Mouse (Mus musculus) gastrocnemius, postnatal 14 days (tissue): ENCODE measurements around the gene Eif4g1. TPM values are rescaled to one million over a fixed set of nuclear protein-coding genes. Genes with fewer than 3 reads are reported as not detected.

Experiments
- DNase-seq: peaks from one replicate; pipeline ENCODE4 v3.0.0; 2021; ENCODE audit warnings: mixed read lengths
- intact Hi-C: fragments of 180-260 bp; cut with DNase I; formaldehyde crosslinking; loops from one replicate; pipeline ENCODE4 v1.15.1; 2025; ENCODE audit warnings: low total_unique reads
- total RNA-seq, 2 experiments: library from RNA; stranded (reverse); gene quantifications; 2 replicates each; pipeline ENCODE4 v1.2.3; 2021

The Eif4g1 gene
- total RNA-seq, 2 experiments from 2014 or later = 303 to 309 TPM

- intact Hi-C loops = no loop called here
- no peak for DNase-seq
Measured at GRCm38 (mm10) chr16:20701729-20702521, 33.8 kb downstream of the Eif4g1 start.

- DNase-seq = peak; percentile 69
- intact Hi-C loops = no loop called here
Measured at GRCm38 (mm10) chr16:20702522-20702893, 34.4 kb downstream of the Eif4g1 start.

GRCm38 (mm10) chr16:20703071-20703470, 35.0 kb downstream of the Eif4g1 start:
- no peak for DNase-seq
- intact Hi-C loops = no loop called here

DNA sequence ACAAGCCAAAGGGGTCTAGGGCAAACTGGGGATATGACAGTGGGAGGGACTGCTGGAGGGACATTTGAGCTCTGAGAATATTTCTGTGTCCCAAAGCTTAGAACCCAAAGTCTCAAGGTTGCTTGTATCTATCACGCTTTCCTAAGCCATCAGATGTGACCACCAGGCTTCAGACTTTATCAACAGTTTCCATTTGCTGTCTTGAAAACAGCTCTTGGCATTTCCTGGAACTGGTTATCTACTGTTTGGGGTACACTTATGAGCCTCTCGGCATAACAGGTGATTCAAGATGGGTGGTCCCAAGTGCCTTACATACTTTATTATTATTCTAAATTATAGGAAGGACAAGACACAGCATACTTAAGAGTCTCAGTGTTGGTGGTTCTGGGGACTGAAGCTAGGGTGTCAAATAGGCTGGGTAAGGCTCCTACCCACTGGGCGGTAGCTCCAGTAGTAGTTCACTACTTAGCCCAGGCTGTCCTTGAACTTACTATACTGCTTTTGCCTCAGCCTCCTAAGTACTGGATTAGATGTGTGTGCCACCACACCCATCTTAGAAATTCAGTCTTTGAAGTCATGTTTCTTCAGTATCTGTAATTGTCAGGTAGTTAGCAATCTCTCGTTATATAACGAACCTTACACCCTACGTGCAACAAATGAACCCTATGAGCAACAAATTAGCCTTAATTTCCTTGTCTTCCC, 35.7 kb downstream of the Eif4g1 start:
- intact Hi-C loops = no loop called here
- DNase-seq = no peak

- intact Hi-C loops = loop anchor here (5.0 kb wide), 1 partner anchor 57 kb away; no protein-coding TSS in a partner anchor
- DNase-seq = no peak
Measured at GRCm38 (mm10) chr16:20705786-20706185, 37.7 kb downstream of the Eif4g1 start.

GRCm38 (mm10) chr16:20706407-20707055, 38.4 kb downstream of the Eif4g1 start:
- no peak for DNase-seq
- intact Hi-C loops = loop anchor here (5.0 kb wide), 1 partner anchor 56 kb away; no protein-coding TSS in a partner anchor

DNA sequence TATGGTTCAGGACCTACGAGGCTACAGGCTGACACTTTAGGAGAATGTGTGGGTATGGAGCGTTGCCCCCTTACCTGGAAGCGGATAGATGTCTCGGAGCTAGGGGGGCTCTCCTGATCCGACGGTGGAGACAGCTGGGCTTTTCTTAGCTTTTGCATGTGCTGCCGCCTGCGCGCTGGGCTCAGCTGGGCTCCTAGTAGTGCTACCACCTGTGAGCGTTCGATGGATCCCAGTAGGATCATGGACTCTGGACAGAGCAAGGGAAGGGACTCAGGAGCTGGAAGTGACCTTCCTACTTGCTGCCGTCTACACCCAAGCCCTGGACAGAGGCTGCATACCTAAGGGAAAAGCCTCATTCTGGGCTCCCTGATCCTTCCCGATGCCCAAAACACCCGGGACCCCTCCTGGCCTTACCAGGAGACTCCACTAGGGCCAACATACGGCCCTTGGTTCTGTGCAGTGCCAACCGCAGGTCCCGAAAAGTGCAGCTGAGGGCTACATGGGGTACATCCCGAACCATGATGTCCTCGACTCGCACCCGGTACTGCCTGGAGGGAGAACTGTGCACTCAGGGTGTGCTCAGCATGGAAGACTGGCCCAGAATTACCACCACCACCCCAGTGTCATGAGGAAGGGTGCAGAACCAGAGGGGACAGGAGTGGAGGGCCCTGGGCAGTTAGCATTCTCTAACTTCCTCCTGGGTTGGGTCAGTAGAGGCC, 40.3 kb downstream of the Eif4g1 start:
- DNase-seq = no peak
- intact Hi-C loops = loop anchor here (5.0 kb wide), 1 partner anchor 54 kb away; no protein-coding TSS in a partner anchor

DNA sequence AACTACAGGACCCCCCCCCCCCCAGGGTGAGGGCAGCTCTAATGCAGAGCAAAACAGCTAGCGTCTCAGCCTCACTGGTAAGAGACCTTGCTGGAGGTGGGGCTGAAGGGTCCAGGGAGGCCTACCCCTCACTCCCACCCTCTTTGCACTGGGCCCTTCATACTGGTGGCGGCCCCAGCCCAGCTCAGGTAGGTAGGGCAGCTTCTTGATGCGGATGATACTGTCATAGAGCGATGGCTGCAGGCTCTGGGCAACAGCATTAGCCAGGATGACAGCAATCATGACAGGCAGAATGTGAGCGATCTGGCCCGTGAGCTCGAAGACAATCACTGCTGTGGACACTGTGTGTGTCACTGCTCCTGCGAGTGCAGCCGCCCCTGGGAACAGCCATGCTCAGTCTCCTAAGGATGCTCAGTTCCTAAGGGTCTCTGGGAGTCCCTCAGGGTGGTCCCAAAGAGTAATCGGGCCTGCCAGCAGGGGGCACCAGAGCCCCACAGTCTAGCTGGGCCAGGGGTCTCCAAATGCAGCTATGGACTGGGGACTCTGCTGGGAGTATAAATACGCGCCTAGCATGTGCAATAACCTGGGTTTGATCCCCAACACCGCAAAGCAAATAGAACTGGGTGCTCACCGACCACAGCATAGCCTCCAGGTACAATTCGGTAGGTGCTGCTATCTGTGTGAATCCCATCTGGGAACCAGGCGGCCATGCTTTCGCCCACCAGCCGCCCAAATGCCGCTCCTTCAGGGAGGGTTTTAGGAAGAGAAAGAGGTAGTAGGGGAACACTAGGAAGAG, 41.0 kb downstream of the Eif4g1 start:
- DNase-seq = no peak
- intact Hi-C loops = loop anchor here (5.0 kb wide), 1 partner anchor 53 kb away; no protein-coding TSS in a partner anchor

DNA sequence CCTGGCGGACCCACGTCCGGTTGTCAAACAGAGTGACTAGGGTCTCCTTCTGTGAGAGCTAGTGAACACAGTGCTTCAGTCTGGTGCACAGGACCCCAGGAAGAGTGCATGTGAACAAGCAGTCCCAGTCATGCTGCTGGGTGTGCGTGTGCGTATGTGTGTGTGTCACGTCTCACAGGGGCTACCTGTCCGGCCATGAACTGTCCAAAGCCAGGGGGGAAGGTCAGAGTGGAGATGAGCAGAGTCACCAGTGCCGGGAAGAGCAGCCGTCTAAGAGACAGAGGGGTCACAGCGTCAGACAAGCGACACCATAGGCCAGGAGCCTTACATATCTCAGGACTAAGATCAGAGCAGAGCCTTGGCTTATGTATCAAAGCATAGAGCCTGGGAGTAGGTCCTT, 42.3 kb downstream of the Eif4g1 start:
- intact Hi-C loops = no loop called here
- no peak for DNase-seq

DNA sequence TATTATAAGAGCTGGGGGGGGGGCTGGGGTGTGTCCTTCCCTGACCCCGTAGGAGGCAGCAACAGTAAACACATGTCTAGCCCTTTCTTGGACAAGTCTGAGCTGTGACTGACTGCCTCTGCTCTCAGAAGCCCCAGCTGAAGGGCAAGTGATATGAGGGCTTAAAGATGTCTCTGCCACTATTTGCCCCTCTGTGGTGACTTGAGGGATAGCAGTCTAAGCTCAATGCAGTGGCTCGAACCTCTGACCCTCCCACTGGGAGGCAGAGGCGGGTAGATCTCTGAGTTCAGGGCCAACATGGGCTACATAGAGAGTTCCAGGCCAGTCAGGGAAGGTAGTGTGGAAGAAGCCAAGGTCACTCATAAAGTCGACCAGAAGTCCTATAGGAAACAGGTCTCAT, 42.7 kb downstream of the Eif4g1 start:
- no peak for DNase-seq
- intact Hi-C loops = no loop called here

DNA sequence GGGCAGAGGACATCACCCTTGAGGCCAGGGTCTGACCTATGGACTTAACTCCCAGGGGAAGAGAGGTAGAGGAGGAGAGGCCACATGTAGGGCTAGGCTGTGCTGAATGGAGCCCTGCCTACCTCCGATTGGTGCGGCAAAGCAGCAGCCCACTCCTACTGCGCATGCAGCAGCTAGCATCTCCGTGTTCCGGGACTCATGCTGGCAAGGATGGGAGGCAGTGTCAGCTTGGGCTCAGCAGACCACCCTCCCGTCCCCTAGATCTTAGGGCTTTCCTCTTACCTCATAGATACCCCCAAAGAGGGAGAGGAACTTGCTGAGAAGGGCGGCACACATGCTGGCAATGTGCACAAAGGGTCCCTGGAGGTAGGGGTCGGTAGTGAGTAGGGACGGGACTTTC, 44.1 kb downstream of the Eif4g1 start:
- no peak for DNase-seq
- intact Hi-C loops = no loop called here

DNA sequence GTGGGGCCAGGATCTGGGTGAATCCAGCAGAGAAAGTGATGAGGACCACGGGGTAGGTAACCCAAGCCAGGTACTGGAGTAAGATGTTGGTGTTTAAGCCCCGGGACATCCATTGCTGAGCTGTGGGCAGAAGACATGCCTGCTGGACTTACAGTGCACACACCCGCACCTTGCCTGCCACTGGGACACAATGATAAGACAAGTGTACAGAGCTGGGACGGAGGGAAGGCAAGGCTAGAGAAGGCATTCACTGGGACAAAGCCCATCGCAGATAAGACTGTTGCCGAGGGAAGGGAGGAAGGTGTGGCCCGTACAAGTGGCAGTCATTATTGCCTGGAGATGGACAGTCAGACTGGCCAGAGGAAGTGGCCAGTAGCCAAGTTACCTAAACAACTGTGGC, 44.8 kb downstream of the Eif4g1 start:
- DNase-seq = no peak
- intact Hi-C loops = no loop called here

DNA sequence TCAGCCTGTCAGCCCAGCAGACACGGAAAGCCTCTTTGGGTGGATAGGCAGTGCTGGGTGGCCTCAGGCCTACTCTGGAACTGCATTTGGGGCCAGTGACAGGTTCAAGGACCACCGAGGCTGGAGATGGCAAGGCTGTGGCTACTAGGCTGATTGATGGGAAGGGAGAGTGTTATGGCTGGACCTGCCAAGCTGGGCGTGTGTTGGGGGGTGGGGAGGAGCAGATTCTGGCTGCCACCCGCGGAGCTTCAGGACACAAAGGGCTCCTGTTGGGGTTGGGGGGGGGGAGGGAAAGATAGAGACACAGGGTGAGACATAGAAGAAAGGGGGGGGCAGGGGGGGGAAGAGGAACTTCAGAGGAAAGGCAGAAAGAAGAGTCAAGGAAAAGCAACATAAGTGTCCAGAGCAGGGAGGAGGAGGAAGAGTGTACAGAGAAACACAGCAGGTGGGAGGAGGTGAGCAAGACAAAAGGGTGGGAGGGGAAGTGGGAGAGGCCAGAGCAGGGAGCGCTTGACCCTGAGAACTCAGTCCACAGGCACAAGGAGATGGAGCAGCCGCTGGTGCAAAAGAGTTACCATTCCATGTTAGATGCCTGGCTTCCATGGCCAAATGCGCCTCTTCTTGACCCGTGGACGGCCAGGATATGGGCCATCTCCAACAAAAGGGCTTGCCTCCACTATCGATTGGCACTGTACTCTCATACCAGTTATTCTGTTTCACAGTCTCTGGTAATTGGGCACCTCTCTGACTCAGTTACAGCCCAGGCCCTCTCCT, 46.4 kb downstream of the Eif4g1 start:
- intact Hi-C loops = no loop called here
- no peak for DNase-seq

- DNase-seq = no peak
- intact Hi-C loops = no loop called here
Measured at GRCm38 (mm10) chr16:20715161-20715560, 47.0 kb downstream of the Eif4g1 start.

DNA sequence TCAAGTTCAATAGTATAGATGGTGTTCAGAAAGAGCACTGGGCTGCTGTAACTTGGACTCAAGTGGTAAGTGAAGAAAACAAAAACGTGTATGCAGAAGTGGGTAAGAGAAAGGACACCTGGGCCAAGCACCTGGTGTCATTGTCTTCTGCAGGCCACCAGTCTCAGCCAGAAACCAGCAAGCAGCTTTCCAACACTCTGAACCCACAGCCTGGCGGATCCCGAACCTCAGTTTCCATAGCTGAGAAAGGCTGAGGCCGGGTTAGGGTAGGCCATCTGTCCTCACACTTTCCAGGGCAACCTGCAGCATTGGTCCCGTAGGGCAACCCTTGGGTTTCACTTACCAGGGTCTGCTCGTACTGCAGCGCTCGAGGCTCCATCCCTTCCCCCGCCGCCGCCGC, 47.5 kb downstream of the Eif4g1 start:
- intact Hi-C loops = no loop called here
- no peak for DNase-seq

DNA sequence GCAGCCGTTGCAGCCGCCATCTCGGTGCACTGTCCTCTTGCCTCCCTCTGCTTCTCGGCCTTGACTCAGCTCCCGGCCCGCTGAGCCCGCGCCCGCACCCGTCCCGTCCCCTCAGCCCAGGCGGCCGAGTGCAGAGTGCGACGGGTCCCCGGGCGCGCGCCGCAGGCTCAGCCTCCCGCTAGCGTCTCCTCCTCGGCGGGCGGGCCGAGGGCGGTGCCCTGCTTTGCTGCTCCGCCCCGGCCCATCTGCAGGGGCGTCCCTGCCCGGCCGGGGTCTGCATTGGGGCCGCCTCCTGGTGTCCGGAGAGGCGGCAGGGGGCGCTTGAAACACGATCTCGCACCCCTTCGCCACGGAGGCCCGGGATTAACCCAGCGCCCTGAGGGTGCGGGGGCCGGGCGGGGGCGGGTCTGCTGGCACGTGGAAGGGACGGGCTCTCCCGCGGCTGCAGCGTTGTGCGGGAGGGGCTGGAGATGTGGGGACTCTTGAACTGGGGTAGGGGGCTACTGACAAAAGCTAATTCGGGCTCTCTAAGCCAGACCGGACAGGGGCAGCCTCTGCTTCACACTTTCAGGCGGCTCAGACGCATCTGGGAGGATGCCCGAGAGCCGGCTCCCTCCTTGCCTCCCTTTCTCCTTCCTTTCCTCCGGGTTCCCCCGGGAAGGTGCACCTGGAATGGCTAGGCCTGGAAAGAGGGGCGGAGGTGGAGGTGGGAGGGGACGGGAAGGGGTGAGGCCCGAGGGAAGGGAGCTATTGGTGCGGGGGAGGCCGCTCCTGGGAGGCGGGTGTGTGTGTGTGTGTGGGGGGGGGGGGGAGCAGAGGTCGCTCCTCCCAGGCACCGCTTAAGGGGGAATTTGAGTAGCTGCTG, 48.1 kb downstream of the Eif4g1 start:
- intact Hi-C loops = no loop called here
- DNase-seq = peak; percentile 85

DNA sequence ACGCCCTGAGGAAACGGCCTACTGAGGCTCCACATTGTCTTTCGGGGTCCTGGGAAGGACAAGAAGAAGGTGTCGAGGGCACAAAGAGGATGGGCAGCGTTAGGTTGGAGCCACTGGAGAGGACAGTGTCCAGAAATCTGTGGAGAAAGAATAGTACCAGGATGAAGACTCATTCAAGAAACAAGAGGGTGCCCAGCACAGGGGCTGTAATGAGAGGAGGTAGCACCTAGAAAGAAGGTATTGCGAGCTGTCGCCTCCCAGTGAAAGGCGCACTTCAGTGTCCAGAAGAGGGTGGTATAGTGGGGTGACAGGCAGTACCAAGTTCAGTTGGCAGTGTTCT, 48.7 kb downstream of the Eif4g1 start:
- DNase-seq = no peak
- intact Hi-C loops = no loop called here
